Mouse (Mus musculus) erythroid progenitor cell, adult 5-6 weeks (primary cell): ENCODE measurements around the gene Paip2b. TPM values are rescaled to one million over a fixed set of nuclear protein-coding genes. Genes with fewer than 3 reads are reported as not detected.

Source experiments
- total RNA-seq, 2 experiments: library from RNA; stranded (forward) in 1 of 2; stranded (reverse) in 1 of 2; fragments of 150-400 nt in 1 of 2; fragments of 186-747, 209-891 nt in 1 of 2; gene quantifications; 2 replicates each; pipeline versions ENCODE4 v1.2.3 to v1.2.4; 2015 to 2017; ENCODE audit warnings: low replicate concordance in 2 of 2

Gene Paip2b
- total RNA-seq, 2 experiments from 2014 or later = 5.7 to 8.8 TPM

Other genes with a start within 250 kb of the Paip2b start
- not detected in 2 replicates for gene Clec4f, start 175.6 kb downstream of the Paip2b start, total RNA-seq (2015; ENCODE audit: low replicate concordance)
- not detected in 2 replicates for gene Clec4f, start 175.6 kb downstream of the Paip2b start, total RNA-seq (2017; ENCODE audit: low replicate concordance)
- not detected in 2 replicates for gene Cd207, start 153.9 kb downstream of the Paip2b start, total RNA-seq (2015; ENCODE audit: low replicate concordance)
- not detected in 2 replicates for gene Cd207, start 153.9 kb downstream of the Paip2b start, total RNA-seq (2017; ENCODE audit: low replicate concordance)
- not detected in 2 replicates for gene Vax2, start 120.5 kb downstream of the Paip2b start, total RNA-seq (2015; ENCODE audit: low replicate concordance)
- not detected in 2 replicates for gene Vax2, start 120.5 kb downstream of the Paip2b start, total RNA-seq (2017; ENCODE audit: low replicate concordance)
- not detected in 2 replicates for gene Atp6v1b1, start 88.8 kb downstream of the Paip2b start, total RNA-seq (2015; ENCODE audit: low replicate concordance)
- gene Atp6v1b1, start 88.8 kb downstream of the Paip2b start, total RNA-seq (2017; ENCODE audit: low replicate concordance) = not detected in 2 replicates
- not detected in 2 replicates for gene Ankrd53, start 69.1 kb downstream of the Paip2b start, total RNA-seq (2015; ENCODE audit: low replicate concordance)
- gene Ankrd53, start 69.1 kb downstream of the Paip2b start, total RNA-seq (2017; ENCODE audit: low replicate concordance) = not detected in 2 replicates
- gene Tex261, start 55.9 kb downstream of the Paip2b start, total RNA-seq (2015; ENCODE audit: low replicate concordance) = 18.9 and 21.3 TPM in 2 replicates
- gene Tex261, start 55.9 kb downstream of the Paip2b start, total RNA-seq (2017; ENCODE audit: low replicate concordance) = 13.2 and 15.1 TPM in 2 replicates
- 4.3 and 5.0 TPM in 2 replicates for gene Nagk, start 36.8 kb downstream of the Paip2b start, total RNA-seq (2015; ENCODE audit: low replicate concordance)
- gene Nagk, start 36.8 kb downstream of the Paip2b start, total RNA-seq (2017; ENCODE audit: low replicate concordance) = 3.6 and 4.1 TPM in 2 replicates
- gene Zfp638, start 35.4 kb upstream of the Paip2b start, total RNA-seq (2015; ENCODE audit: low replicate concordance) = 51.6 and 71.0 TPM in 2 replicates
- gene Zfp638, start 35.4 kb upstream of the Paip2b start, total RNA-seq (2017; ENCODE audit: low replicate concordance) = 62.9 and 115 TPM in 2 replicates
- gene Dysf, start 176.8 kb upstream of the Paip2b start, total RNA-seq (2015; ENCODE audit: low replicate concordance) = not detected in 2 replicates
- 2.2 and 7.9 TPM in 2 replicates for gene Dysf, start 176.8 kb upstream of the Paip2b start, total RNA-seq (2017; ENCODE audit: low replicate concordance)